Mouse (Mus musculus) CD4-positive, CD25-positive, alpha-beta regulatory T cell, adult 2 months (primary cell): ENCODE measurements around the gene Tmem256.
A peak's percentile ranks its signal among the peaks of the same experiment; 100 is the strongest.

Experiments
- DNase-seq: peaks from one replicate; pipeline ENCODE4 v3.0.0-alpha.2; 2012; ENCODE audit warnings: low read depth, low spot score

The Tmem256 gene

DNA sequence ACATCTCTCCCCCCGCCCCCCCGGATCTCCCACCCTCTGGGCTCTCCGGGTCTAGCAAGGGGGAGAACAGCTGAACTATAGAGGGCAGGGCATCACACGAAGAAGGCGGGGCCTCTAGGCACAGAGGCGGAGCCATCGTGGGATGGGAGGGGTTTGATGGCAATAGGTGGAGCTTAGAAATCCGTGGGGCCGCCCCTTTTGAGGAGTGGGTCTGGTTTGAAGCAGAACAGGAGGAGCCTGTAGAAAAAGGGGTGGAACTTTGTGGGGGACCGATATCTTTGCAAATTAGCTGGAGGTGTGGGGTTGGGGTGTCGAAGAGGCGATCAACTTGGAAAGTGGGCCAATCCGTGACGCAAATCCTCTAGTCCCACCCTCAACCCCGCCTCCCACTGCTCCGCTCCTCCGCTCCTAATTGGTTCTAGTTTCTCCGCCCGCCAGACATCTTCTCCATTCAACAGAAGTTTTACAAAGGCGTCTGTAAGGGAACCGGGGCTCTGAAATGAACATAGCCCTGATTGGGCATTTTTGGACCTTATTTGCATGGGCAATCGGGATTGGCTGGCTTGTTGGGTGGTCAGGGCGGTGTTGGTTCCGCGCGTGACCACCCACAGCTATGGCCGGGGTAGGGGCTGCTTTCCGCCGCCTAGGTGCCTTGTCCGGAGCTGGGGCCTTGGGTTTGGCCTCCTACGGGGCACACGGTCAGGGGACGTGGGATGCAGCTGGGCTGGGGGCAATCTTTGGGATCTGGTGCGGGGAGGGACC, at the start of gene Tmem256:
Tmem256 (plus strand) TSS at position 563 of the 762 bp plus-strand sequence.
- DNase-seq: peak; percentile 96

DNA sequence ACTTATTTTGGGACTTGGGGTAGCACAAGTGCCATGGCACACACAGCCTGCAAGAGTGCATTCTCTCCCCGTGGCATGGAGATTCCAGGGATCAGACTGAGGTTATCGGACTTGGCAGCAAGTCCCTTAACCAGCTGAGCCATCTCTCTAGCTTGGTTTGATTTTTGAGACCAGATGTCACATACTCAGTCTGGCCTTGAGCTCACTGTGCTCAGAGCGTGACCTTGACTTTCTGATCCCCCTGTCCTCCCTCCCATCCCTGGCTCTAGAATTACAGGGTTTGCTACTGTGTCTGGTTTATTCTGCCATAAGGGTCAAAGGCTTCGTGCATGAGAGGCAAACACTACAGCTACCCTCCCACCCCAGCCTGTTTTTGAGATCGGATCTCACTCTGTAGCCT, 48.9 kb upstream of the Tmem256 start:
- DNase-seq: no peak

DNA sequence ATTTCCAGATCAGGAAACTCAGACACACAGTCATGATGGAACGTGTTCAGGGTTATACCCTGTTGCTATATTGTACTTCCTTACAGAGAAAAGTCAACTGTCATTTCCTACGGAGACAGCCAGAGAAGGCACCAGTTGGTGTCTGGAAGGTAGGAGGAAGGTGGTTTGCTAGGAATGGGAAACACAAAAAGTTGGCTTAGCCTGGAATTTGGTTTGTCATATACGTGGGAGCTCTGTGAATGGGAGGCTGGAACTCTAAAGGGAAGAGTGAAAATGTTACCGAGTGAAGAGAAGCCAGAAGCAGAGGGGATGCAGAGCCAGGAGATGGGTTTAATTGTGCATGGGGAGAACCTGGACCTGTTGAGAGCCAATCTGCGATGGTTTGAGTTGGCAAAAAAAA, 46.9 kb upstream of the Tmem256 start:
- no peak for DNase-seq

DNA sequence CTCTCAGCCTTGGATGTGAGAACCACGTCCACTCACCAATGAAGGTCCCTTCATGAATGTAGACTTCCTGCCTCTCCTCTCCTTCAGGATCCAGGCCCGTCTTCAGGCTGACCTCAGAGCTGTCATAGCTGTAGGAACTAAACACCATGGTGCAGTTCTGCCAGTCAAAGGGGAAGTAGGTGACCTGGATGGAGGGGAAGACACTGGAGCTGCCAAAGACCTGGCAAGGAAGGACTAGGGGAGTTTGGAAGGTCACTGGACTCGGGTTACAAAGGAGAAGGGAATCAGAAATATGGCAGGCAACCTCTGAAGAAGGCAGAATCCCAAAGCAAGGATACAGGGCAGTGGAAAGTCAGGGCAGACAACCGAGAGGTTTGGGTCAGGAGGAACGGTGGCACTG, 44.9 kb upstream of the Tmem256 start:
- DNase-seq: no peak

- DNase-seq: peak; percentile 95
Measured at GRCm38 (mm10) chr11:69795168-69795982, 42.9 kb upstream of the Tmem256 start, which contains the start of gene Chrnb1. Chrnb1 (minus strand) TSS chr11:69795943.

DNA sequence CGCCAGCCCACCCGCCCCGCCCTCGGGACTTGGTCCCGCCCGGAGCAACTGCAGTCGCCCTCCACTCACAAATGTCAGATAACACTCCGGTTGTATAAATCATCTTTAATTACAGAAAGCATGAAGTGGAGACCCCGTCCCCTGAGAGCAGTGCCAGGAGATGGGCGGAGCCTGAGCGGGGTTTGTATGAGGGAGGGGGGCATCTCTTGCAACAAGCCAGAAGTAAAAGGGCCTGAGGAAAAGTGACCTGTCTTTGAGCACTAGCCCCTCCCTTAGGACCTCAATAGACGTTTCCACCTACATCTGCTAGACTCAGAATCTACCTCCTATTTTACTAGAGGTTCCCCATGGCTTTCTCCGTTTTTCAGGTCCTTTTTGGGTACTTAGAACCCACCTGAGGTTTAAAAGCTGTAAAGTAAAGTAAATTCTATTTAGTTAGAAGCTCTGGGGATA, 42.3 kb upstream of the Tmem256 start:
- DNase-seq: peak; percentile 42

GRCm38 (mm10) chr11:69797924-69798323, 40.4 kb upstream of the Tmem256 start:
- no peak for DNase-seq

DNA sequence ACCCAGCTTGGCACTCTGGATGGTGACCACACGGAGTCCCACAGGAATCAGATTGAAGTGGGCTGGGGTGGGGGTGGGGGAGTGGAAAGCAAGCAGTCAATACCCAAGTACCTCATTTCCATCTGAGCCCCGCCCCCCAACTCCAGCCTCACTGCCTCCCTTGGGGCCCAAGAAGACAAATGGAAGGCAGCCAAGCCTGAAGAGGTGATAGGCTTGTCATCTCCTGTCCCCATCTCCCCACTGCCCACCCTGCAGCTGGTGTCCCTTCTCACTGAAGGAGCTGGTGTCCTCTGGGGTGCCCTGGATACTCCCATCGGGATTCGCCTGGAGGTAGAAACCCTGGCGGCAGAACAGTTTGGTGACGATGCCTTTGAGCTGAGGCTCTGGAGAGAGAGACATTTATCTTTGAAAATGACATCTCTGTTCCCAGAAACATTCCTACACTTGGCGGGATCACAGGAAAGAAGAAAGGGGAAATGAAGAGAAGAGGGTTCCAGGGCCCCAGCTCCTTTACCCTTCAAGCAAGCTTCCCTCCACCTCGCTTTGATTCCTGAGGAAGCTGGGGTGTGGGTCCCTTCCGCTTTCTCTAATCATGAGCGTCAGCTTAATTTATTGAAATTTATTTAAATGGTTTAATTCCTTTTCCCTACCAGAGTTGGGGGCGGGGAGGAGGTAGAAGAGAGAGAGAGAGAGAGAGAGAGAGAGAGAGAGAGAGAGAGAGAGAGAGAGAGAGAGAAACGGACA, 38.7 kb upstream of the Tmem256 start:
- no peak for DNase-seq

- peak; percentile 36 for DNase-seq
Measured at GRCm38 (mm10) chr11:69800138-69800391, 38.2 kb upstream of the Tmem256 start.

GRCm38 (mm10) chr11:69800392-69801197, 37.7 kb upstream of the Tmem256 start:
- DNase-seq: peak; percentile 27

DNA sequence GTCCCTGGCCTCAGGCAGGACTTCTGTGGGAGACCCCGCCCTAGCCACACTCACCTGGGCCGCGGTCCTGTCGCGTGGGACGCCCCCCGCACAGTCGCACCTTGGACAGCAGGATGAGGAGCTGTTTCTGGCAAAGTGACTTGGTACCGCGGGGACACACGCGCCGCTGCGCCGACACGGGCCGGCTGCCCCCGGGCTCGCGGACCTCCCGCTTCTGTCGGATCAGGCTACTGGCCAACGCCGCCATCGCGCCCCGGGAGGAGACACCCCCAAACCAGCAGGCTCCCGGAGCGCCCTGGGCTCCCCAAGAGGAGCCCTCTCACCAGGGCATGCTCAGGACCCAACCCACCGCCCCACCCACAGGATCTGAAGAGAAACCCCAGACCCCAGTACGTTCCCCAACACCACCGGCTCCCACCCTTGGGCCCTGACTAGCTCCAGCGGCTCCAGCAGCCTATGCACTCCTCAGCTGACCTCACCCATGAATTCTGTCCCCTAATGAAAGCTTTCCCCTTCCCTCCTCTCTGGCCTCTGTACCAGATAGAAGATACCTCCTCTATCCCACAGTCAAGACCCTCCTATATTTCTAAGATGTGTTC, 36.8 kb upstream of the Tmem256 start, which contains the start of gene Fgf11:
Fgf11 (minus strand) TSS at position 479 of the 599 bp plus-strand sequence.
- DNase-seq: peak; percentile 28

- peak; percentile 82 for DNase-seq
Measured at GRCm38 (mm10) chr11:69802648-69803105, 35.6 kb upstream of the Tmem256 start.

DNA sequence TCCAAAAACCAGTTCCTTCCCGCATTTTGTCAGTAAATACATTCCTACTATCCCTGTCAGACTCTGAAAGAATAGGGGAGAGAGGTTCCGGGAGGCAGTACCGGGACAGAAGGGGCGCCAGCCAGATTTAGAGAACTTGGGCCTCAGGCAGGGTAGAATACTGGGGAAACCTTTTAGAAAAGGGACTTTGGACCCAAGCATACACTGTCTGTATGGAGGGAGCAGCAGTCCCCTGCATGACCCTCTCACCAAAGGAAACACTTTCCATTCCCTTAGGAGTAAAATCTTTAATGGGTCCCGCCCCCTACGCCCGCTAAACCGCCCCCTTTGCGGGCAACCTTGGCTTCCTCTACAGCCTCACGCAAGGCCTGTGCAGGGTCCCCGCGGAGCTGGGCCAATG, 35.0 kb upstream of the Tmem256 start:
- DNase-seq: no peak

DNA sequence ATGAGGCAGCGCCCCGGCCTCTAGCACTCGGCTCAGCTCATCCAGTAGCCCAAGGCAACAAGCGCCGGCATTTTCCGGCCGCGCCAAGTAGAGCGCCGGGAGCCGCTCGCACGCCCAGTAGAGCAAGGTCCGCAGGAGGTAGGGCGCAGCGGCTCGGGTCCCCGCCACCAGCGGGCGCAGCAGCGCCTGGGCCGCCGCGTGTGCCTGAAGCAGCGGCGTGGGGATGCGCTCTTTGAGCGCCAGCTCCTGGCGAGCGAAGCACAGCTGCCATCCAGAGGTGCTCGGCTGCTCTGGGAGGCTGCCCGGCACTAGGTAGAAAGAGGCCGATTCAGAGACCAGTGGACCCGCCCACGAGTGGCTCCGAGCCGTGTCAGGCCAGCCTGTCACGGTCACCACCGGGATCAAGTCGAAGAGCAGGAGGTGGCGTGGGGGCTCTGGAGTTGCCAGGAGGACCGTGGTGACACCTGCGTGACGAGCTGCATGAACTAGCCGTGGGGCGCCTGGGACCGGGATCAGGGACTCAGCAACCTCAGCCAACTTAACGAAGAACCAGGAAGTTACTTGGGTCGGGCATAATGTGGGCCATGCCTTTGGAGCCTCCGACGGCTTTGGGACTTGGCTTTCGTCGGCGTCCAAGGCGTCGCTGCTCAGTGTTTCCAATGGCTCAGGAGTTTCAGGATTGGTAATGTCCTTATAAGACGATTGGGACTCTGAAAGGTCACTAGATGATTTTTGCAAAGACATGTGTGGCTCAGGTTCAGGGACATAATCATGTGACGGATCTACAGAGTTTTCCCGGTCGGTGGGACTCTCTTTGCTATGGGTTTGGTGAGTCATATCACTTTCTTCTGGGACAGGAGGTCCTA, 34.3 kb upstream of the Tmem256 start:
- peak; percentile 85 for DNase-seq

DNA sequence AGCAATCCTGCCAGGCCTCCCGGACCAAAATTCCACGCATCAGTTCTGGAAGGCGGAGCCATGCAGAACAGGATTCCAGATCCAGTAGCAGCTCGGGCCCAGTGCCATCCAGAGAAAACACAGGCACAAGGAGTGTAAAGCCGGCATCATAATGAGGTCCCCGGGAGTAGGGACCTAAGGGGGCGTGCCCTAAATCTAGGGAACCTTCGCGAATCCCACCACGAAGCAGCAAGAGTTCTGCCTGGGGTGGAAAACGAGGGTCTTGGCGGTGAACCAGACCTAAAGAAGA, 33.7 kb upstream of the Tmem256 start:
- no peak for DNase-seq

- no peak for DNase-seq
Measured at GRCm38 (mm10) chr11:69804972-69805909, 33.1 kb upstream of the Tmem256 start, which contains the start of gene Tmem102. Tmem102 (minus strand) TSS chr11:69805624.

DNA sequence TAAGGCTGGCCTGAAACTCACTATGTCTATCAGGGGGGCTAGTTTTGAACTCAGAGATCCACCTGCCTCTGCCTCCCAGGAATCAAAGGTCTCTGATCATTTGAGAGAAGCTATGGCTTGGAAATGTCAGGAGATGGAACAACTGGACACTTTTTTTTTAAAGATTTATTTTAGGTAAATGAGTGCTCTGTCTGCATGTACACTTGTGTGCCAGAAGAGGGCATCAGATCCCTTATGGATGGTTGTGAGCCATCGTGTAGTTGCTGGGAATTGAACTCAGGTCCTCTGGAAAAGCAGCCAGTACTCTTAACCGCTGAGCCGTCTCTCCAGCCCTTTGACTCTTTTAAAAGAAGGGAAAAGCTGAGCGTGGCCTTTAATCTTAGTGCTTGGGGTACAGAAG, 31.9 kb upstream of the Tmem256 start:
- DNase-seq: no peak

DNA sequence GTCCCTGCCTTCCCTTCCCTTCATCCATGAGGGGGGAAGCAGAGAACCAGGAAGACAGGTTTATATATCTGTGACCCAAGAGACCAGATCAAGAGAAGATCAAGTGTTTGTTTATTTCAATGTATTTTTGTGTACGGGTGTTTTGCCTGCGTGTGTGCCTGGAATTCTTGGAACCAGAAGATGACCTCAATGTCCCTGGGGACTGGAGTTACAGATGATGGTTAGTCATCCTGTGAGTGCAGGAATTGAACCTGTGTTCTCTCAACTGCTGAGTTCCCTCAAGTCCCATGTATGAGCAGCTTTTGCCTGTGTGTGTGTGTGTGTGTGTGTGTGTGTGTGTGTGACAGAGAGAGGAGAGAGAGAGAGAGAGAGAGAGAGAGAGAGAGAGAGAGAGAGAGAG, 30.7 kb upstream of the Tmem256 start:
- no peak for DNase-seq

DNA sequence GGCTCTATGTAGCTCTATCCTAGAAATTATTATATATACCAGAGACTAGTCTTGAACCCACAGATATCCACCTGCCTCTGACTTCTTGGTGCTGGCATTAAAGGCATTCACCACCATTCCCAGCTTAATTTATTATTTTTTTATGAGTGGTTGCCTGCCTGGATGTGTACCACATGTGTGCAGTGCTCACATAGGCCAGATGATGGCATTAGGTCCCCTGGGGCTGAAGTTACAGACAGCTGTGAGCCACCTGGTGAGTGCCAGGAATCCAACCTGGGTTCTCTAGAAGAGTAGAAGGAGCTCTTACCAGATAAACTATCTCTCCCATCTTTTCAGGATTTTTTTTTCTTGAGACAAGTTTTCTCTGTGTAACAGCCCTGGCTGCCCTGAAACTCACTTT, 28.0 kb upstream of the Tmem256 start:
- DNase-seq: no peak
